Mouse (Mus musculus) erythroblast, embryonic 14.5 days (primary cell): Measurements from ENCODE around the gene Atg16l1.

Source experiments
- GATA1 ChIP-seq: IDR thresholded peaks from 2 replicates; pipeline ENCODE4 v1.6.1; 2012; ENCODE audit warnings: low read length, inconsistent platforms, mixed read lengths
- TAL1 ChIP-seq: IDR thresholded peaks from 3 replicates; pipeline ENCODE4 v1.6.1; 2012; ENCODE audit warnings: low read length, inconsistent platforms, mixed read lengths

- TF ChIP-seq GATA1 = no peak
- TF ChIP-seq TAL1 = no peak
Observed at GRCm38 (mm10) chr1:87722081-87722480, 33.6 kb upstream of the Atg16l1 start.
